Mouse (Mus musculus): ENCODE results near the gene Dock3. TPM values are rescaled to one million over a fixed set of nuclear protein-coding genes. Genes with fewer than 3 reads are reported as not detected.
"Not testable (repeated sequence)": the region's sequence is repeated elsewhere in the genome, so short reads cannot be mapped to it uniquely, and the experiment has no call there.

Dock3 gene
- total RNA-seq, 1 experiment from 2014 or later, result not detected

DNA sequence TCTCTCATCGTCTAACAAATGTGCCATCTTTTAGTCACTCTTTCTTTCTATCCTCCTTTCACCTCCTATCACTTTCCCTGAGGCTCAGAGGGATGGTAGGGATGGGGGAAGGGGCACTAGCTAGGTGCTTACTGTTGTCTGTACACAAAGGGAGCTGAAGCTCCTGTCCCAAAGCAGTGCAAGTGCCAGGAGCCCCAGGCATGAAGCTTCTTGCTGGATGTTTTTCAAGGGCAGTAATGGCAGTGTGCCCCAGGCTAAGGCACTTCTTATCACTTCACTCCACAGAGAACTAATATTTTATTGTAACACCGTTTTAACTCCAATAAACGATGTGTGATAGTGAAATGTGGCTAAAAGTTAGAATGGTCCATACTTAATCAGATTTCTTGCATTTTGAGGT, 118.9 kb downstream of the Dock3 start:
- ATAC-seq (replicated peaks; ENCODE audit: insufficient number of reproducible peaks, low FRiP score, low TSS enrichment, poor library complexity, severe bottlenecking), result no peak

DNA sequence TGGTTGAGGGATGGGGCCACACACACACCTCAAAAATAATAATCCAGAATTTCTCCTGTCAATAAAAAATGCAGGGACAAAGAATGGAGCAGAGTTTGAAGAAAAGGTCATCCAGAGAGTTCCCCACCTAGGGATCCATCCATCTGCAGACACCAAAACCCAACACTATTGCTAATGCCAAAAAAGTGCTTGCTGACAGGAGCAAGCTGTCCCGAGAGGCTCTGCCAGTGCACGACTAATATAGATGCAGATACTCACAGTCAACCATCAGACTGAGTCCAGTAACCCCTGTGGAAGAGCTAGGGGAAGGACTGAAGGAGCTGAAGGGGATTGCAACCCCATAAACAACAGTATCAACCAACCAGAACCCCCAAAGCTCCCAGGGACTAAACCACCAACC, 119.7 kb downstream of the Dock3 start:
- ATAC-seq (replicated peaks; ENCODE audit: insufficient number of reproducible peaks, low FRiP score, low TSS enrichment, poor library complexity, severe bottlenecking), result no peak

DNA sequence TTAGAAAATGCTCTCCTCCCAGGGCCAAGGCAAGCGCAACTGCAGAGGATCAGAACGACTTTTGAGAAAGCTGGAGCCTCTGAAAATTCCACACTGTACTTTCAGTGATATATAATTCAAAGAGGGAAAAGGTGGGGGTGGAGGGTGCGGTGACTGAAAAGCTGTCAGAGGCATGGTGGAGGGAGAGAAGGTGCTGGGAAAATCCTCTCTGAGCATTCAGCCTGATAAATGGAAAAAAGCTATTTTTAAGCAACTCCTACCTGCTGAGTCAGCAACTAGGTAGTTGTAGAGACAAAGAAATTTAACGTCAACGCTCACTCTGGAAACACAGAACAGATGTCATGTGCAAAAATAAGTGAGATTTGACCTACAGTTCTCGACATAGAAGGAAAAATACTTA, 132.2 kb downstream of the Dock3 start:
- no peak for ATAC-seq (replicated peaks; ENCODE audit: insufficient number of reproducible peaks, low FRiP score, low TSS enrichment, poor library complexity, severe bottlenecking)

DNA sequence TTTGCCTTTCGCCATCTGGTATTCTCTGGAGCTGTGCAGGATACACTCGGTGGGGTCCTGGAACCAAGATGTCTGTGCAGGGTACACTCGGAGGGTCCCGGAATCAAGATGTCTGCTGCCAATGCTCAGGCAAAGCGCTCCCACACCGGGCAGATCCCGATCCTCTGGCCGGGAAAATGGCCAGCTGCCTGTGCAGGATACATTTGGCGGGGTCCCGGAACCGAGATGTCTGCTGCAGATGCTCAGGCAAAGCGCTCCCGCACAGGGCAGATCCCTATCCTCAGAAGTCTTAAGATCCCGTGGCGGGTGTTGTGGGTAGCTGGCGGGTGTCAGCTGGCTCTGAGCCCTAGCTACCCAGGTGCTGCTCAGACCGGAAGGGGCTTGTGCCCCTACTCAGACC, 142.3 kb downstream of the Dock3 start:
- ATAC-seq (replicated peaks; ENCODE audit: insufficient number of reproducible peaks, low FRiP score, low TSS enrichment, poor library complexity, severe bottlenecking), result not testable (repeated sequence)

DNA sequence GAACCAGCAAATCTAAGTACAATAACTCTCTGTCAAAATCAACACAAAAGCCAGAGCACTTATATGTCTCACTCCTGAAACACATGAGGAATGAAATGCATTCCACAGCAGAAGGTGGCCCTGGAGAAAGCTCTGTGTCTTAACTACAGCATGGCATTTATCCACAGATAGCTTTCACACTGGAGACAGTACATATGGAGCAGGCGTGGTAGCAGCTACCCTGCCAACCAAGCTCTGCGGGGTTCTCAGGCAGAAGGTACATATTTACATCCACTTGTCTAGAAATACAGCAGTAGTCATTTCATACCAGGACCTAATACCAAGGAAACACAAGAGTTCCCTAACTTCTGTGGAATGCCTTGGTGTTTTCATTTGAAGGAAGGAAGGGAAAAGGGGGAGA, 144.2 kb downstream of the Dock3 start:
- no peak for ATAC-seq (replicated peaks; ENCODE audit: insufficient number of reproducible peaks, low FRiP score, low TSS enrichment, poor library complexity, severe bottlenecking)

DNA sequence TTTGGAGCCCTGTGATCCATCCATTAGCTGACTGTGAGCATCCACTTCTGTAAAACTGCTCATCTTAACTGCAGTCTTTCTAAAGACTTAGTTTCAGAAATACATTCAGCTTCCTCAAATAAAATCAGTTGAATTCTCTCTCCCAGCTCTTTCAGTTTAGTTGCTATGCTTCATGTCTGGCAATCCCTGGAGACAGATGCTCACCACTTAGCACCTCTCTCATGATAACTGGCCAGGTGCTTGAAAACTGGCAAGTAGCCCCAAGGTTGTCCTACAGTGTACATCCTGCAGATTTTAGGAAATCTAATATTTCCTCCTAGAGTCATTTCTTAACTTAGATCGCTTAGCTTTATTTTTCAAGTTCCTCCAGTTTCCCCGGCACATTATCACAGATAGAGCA, 193.8 kb downstream of the Dock3 start:
- no peak for ATAC-seq (replicated peaks; ENCODE audit: insufficient number of reproducible peaks, low FRiP score, low TSS enrichment, poor library complexity, severe bottlenecking)

DNA sequence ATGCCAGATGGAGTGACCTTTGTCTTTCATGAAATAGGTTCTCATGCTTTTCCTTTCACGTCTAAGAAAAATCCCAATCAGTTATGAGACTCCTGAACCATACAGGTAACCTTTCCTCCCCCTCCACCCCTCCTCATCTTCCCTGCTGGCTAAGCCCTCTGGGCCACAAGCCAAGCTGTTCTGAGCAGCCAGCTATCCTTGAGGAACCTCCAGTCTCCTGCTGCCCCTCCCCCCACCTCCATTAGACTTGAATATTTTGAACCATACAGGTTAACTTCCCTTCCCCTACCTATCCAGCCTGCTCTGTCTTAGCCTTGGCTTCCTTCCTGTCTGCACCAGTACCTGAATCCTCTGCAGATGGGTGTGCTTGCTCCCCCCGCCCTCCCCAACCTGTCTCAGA, 204.1 kb downstream of the Dock3 start:
- ATAC-seq (replicated peaks; ENCODE audit: insufficient number of reproducible peaks, low FRiP score, low TSS enrichment, poor library complexity, severe bottlenecking), result no peak

DNA sequence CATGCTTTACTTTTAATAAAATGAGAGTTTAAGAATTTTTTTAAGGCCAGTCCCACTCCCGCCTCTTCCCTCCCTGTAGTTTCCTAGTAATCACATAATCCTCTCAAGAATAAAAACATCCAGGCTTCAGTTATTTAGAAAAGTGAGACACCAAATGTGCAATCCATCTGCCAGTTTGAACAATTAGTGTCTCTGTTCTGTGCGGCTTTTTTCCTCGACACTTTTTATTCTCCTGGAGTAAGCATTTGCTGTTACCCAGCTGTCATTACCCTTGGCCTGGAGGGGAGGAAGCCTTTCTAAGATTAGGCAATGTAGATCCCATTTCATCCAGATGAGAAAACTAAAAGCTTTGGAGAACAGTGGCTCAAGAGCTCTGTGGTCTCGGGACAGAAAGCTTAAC, 221.9 kb downstream of the Dock3 start:
- no peak for ATAC-seq (replicated peaks; ENCODE audit: insufficient number of reproducible peaks, low FRiP score, low TSS enrichment, poor library complexity, severe bottlenecking)

DNA sequence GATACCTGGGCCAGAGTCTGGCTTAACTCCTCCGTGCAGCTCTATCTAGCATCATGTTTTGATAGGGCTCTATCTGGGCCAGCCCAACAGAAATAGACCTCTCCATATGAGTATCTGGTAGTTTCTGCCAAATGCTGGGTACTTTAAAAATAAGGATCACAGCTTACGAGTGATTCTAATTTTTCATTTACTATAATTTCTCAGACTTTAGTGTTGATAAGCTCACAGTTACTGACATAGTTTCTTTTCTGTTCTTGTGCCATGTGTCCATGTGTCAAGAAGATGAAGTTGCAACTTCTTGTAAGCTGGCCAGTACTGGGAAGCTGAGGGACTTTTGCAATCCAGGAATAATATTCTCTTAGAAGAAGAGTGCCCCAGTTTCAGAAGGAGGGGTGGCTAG, 228.5 kb downstream of the Dock3 start:
- no peak for ATAC-seq (replicated peaks; ENCODE audit: insufficient number of reproducible peaks, low FRiP score, low TSS enrichment, poor library complexity, severe bottlenecking)

DNA sequence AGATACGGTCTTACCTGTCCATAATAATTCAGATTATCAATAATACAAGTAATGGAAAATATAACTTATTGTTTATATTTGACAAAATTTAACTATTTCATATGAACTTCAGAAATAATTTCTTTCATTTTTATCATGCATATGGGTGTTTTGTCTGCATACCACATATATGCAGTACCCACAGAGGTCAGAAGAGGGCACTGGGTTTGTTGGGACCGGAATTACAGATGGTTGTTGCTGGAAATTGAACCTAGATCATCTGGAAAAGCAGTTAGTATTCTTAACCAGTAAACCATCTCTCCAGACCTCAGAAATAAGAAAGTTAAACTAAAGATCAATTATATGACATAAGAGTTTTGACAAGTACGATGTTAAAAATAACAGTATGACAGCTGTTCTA, 261.0 kb downstream of the Dock3 start:
- ATAC-seq (replicated peaks; ENCODE audit: insufficient number of reproducible peaks, low FRiP score, low TSS enrichment, poor library complexity, severe bottlenecking), result no peak

DNA sequence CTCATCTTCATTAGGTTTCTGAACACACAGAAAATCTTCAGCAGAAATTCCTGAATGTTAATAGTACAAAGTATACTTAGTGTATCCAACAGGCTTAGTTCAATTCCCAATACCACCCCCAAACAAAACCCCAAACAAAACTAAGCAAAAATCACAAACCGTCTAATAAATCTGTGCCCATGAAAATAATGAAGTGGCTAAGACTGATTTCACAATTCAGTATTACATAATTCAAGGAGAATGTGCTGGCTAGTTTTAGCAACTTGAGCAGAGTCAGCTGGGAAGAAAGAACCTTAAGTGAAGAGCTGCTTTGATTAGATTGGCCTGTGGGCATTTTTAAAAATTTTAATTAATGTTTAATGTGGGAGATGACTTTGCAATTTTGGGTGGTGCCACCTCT, 273.3 kb downstream of the Dock3 start:
- no peak for ATAC-seq (replicated peaks; ENCODE audit: insufficient number of reproducible peaks, low FRiP score, low TSS enrichment, poor library complexity, severe bottlenecking)

DNA sequence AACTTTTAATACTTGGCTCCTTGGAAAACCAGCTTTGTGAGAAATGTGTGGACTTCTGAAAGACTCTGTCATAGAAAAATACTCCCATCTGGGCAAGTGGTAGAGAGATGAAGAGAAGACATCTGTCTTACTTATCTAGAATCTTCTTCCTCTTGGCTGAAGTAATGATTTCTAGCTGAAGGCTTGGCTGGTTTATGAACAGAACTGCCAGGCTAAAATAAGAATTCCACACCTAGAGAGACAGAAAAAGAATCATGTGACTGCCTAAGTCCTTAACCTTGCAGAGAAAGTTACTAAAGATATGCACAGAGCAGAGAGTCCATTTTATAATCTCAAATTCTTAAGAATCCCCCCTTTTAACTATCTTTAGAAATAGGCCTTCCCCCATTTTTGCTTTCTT, 276.2 kb downstream of the Dock3 start:
- ATAC-seq (replicated peaks; ENCODE audit: insufficient number of reproducible peaks, low FRiP score, low TSS enrichment, poor library complexity, severe bottlenecking), result no peak

DNA sequence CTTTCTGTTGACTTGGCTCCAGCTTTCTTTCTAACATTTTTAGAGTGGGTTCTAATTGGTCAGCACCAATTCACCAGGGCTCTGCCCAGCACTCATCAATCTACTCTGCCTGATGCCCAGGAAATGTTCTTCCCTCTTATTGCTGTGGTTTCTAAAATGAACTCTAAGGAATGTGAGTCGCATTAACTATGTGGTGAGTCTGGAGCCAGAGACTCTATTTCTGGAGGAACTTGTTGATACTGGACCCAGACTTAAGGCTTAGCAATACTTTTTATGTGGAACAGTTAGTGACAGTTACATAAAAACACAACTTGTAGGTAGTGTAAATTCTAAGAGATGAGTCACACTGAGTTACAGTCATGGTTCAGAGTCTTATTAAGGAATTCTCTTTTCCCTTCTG, 296.7 kb downstream of the Dock3 start:
- ATAC-seq (replicated peaks; ENCODE audit: insufficient number of reproducible peaks, low FRiP score, low TSS enrichment, poor library complexity, severe bottlenecking), result no peak

DNA sequence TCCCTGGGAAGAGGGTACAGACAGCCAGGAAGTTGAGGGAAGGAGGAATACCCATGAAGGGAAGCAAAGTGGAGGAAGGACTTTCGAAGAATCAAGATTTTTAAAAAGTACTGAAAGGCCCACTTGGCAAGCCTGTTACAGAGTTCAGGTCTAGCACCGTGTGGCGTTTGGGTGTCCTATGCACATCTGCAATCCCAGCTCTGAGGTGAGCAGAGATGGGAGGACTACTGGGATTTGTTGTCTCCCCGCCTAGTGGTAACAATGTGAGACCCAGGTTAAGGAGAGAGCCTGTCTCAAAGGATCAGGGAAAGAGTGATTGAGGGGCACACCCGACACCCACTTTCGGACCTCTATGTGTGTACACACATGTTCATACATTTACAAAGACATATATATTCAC, 316.8 kb downstream of the Dock3 start:
- no peak for ATAC-seq (replicated peaks; ENCODE audit: insufficient number of reproducible peaks, low FRiP score, low TSS enrichment, poor library complexity, severe bottlenecking)

DNA sequence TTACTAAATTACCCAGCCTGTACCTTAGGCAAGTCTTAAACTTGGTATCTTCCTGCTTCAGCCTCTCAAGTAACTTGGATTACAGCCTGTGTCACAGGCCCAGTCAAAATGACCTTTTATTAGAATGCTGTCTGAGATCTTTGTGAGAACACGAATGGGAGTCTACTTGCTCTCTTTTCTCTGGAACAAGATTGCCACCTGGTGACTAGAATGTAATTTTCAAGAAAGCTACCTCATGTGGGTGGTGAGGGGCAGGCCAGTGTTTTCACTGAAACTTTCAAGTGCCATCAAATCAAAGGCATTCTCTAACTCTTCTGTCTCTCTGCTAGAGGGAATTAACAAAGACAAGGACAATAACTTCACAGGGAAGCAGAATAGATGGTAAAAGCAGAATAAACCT, 317.9 kb downstream of the Dock3 start:
- no peak for ATAC-seq (replicated peaks; ENCODE audit: insufficient number of reproducible peaks, low FRiP score, low TSS enrichment, poor library complexity, severe bottlenecking)

DNA sequence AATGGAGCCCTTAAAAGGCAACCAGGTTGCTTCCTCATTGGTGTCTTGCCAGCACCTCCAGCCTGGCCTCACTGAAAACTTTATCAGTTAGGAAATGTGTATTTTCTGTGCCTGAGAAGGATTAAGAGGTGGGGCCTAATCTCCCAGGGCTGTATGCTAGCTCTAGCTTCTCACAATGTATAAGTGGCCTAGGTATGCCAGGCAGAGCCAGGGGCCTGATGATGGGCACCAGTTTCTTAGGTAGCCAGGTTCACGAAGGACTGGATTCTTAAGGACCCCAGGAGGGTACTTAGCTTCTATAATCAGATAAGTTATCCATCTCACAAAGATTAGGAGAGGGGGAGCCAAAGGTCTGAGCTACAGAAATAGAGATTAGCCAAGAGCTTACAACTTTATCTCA, 320.1 kb downstream of the Dock3 start:
- ATAC-seq (replicated peaks; ENCODE audit: insufficient number of reproducible peaks, low FRiP score, low TSS enrichment, poor library complexity, severe bottlenecking), result no peak

DNA sequence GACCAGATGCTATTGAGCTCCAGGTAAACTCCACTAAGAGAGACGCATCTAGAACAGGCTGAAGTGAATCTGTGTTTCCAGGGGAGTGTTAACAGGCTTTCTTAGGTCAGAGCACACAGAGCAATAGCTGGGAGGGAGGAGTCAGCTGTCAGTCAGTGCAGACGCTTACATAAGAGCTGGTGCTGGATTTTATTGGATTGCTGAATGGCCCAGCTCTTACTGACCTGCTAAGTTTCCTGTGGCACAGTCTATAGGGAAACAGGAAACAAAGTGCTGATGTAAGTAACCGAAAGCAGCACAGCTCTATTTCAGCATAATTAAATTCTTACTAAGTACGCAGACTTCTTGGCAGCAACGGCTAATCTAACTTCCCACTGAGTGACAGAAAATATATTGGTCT, 323.0 kb downstream of the Dock3 start:
- no peak for ATAC-seq (replicated peaks; ENCODE audit: insufficient number of reproducible peaks, low FRiP score, low TSS enrichment, poor library complexity, severe bottlenecking)

DNA sequence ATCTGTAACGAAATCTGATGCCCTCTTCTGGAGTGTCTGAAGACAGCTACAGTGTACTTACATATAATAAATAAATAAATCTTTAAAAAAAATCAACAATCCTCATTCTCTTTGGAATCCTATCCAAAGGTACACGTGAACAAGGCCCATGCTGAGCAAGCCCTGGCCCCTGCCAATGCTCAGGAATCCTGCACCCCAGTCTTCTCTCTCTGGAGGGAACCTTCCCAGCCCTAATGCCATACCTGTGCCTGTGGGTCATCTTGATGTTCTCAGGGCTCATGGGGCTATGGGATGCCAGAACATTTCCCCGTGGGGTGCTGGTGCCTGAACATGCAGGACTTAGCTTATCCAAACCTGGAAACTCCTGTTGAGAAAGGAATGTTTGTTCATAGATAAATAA, 323.5 kb downstream of the Dock3 start:
- no peak for ATAC-seq (replicated peaks; ENCODE audit: insufficient number of reproducible peaks, low FRiP score, low TSS enrichment, poor library complexity, severe bottlenecking)

DNA sequence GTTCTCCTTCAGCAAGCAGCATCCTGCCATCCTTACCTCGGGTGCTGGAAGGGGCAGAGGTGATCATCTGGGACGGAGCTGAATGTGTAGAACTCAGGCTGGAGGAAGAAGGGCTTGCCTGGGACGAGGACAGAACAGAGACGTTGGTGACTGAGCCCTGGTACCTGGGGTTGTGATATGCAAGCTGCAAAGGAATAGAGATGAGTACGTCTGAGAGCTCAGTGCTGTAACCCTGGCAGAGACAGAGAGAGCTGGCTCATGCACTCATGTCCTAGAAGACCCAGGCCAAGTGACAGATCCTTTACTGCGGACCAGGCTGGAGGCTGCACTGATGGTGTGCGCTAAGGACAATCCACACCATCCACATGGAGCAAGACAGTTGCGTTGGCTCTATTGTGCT, 325.1 kb downstream of the Dock3 start:
- ATAC-seq (replicated peaks; ENCODE audit: insufficient number of reproducible peaks, low FRiP score, low TSS enrichment, poor library complexity, severe bottlenecking), result no peak

DNA sequence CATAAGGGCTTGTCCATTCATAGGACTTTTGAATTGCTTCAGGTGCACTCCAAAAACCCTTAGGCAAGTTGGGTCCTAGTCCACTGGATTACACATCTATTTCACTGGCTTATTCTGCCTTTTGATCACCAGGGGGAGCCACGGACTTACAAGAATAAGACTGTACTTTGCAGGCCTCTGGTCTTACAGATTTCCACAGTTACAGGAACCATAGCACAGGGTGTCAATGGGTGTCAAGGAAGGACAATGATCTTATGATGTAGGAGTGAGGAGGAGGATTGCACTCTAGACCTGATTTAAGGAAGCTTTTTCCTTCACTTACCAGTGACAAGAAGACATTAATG, 327.9 kb downstream of the Dock3 start:
- no peak for ATAC-seq (replicated peaks; ENCODE audit: insufficient number of reproducible peaks, low FRiP score, low TSS enrichment, poor library complexity, severe bottlenecking)

DNA sequence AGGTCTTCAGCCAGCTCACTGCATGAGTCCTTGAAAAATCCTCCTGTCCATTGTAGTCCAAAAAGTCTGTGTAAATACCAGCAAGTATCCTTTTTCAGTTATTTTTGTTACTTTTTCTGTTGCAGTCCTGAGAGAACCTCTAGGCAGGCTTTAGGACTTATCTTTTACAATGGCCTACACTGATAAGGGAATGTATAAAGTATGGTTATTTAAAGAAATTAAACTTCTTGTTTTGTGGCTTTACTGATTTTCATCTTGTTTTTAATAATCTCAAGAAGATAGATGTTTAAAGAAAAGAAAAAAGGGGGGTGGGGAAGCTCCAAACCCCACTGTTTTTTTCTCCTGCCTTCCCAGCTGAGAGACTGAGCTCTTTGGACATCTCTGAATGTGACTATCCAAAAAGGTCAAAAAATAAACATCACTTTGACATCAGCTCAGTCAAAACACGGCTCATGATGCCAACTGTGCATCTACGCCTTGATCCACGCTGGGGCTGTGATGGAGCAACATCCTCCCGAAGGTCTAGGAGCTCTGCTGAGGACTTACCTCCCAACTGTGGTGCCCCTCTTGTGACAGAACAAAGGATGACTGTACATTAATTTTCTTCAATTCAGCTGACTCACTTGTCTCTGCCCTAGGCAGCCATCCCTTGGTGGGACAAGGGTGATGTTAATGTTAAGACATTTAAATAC, 328.5 kb downstream of the Dock3 start:
- ATAC-seq (replicated peaks; ENCODE audit: insufficient number of reproducible peaks, low FRiP score, low TSS enrichment, poor library complexity, severe bottlenecking), result no peak

Data from monocyte, adult 5-6 weeks (primary cell).